Mouse (Mus musculus) liver, embryonic 14.5 days (tissue): Measurements from ENCODE around the gene Nlgn2. TPM values are rescaled to one million over a fixed set of nuclear protein-coding genes. Genes with fewer than 3 reads are reported as not detected.

ENCODE experiments used
- ATAC-seq: fragments of 200-750 bp; cut with Nextera tagmentation; 2 replicates; pipeline ENCODE4 v1.8.0; 2017; ENCODE audit warnings: moderate number of reproducible peaks, mild to moderate bottlenecking, moderate library complexity; ENCODE audit not compliant: insufficient read depth
- DNase-seq, 3 experiments: peaks; one replicate each; pipeline ENCODE4 v3.0.0-alpha.2; 2012 to 2013; ENCODE audit warnings: low read depth in 3 of 3, low spot score in 3 of 3
- H3K27ac ChIP-seq: fragments of 300-500 bp; sonication (generic); 2 replicates; pipeline ENCODE4 v1.5.1; 2014; ENCODE audit warnings: moderate library complexity, mild to moderate bottlenecking, control low read depth, inconsistent platforms
- H3K27me3 ChIP-seq: fragments of 300-500 bp; sonication (generic); 2 replicates; pipeline ENCODE4 v1.6.1; 2014; ENCODE audit warnings: mild to moderate bottlenecking, low read length, moderate library complexity; ENCODE audit not compliant: control insufficient read depth, insufficient read depth
- H3K36me3 ChIP-seq: fragments of 300-500 bp; sonication (generic); replicated peaks from 2 replicates; pipeline ENCODE4 v1.6.1; 2014; ENCODE audit warnings: low read depth; ENCODE audit not compliant: control insufficient read depth, insufficient read depth
- H3K4me1 ChIP-seq, 2 experiments: fragments of 200-500 bp in 1 of 2; fragments of 300-500 bp in 1 of 2; sonication (generic) in 1 of 2; replicated peaks; 2 replicates each; pipeline ENCODE4 v1.6.1; 2012 to 2014; ENCODE audit warnings: antibody characterized with exemption in 1 of 2, inconsistent platforms in 1 of 2, low read length in 1 of 2; ENCODE audit not compliant: control insufficient read depth in 2 of 2, insufficient read depth in 2 of 2
- H3K4me2 ChIP-seq: fragments of 300-500 bp; sonication (generic); 2 replicates; pipeline ENCODE4 v1.6.1; 2014; ENCODE audit warnings: low read depth, mild to moderate bottlenecking, control low read depth, moderate library complexity
- H3K4me3 ChIP-seq, 2 experiments: fragments of 200-500 bp in 1 of 2; fragments of 300-500 bp in 1 of 2; sonication (generic) in 1 of 2; 2 replicates each; pipeline ENCODE4 v1.5.1; 2012 to 2014; ENCODE audit warnings: low read depth in 2 of 2, low read length in 2 of 2, mild to moderate bottlenecking in 2 of 2, control low read depth in 1 of 2, inconsistent platforms in 1 of 2, moderate library complexity in 1 of 2; ENCODE audit not compliant: insufficient read depth in 1 of 2
- H3K9ac ChIP-seq: fragments of 300-500 bp; sonication (generic); replicated peaks from 2 replicates; pipeline ENCODE4 v1.6.1; 2014; ENCODE audit warnings: mild to moderate bottlenecking, control low read depth, moderate library complexity
- H3K9me3 ChIP-seq: fragments of 300-500 bp; sonication (generic); 2 replicates; pipeline ENCODE4 v1.6.1; 2016; ENCODE audit warnings: low read length, mixed read lengths; ENCODE audit not compliant: control insufficient read depth
- CTCF ChIP-seq: IDR thresholded peaks from 2 replicates; pipeline ENCODE4 v1.5.1; 2016; ENCODE audit warnings: antibody characterized with exemption, low read depth, control low read depth
- EP300 ChIP-seq: IDR thresholded peaks from 2 replicates; pipeline ENCODE4 v1.6.1; 2016; ENCODE audit warnings: antibody characterized with exemption, low read depth
- WGBS: fragments of 180-500 bp; shearing (Covaris S2); extraction: QIAGEN DNeasy Blood & Tissue Kit; methylation state at CpG from one replicate; pipeline ENCODE4 v1.1.7; 2014; ENCODE audit not compliant: insufficient replicate concordance; 5-methylcytosine and 5-hydroxymethylcytosine counted together
- polyA plus RNA-seq, 2 experiments: library from polyadenylated mRNA; depleted of rRNA in 1 of 2; stranded (reverse) in 1 of 2; unstranded in 1 of 2; fragments of >200 nt; fragmentation: Nextera tagmentation in 1 of 2; extraction: Ambion mirVana in 1 of 2; gene quantifications; 2 replicates each; pipeline versions ENCODE4 v1.2.1 to v1.2.3; 2012 to 2014

Gene Nlgn2
- polyA plus RNA-seq, 2 experiments = 0.48 to 2.0 TPM

- TF ChIP-seq EP300 (no peak), CTCF (no peak)
- 91% methylated on average over 6 of the region's 6 CpGs for WGBS
These were observed 10.4 kb upstream of the Nlgn2 start for GRCm38 (mm10) chr11:69848021-69848420.

GRCm38 (mm10) chr11:69846738-69847688 lies 9.4 kb upstream of the Nlgn2 start:
- Histone ChIP-seq H3K9ac (peak overlapping the region; percentile 91), H3K36me3 (peaks cover 17% of the 10 kb centered on the region), H3K27me3 (no peaks in the 10 kb centered on the region), H3K27ac (peak overlapping the region; percentile 92), H3K9me3 (no peaks in the 10 kb centered on the region), H3K4me2 (peak overlapping the region; percentile 96), H3K4me1 (peaks cover 34 to 46% of the 10 kb centered on the region in 2 experiments), H3K4me3 (peak overlapping the region; percentile 78 to 94)
- DNase-seq = no peak
- no peak for TF ChIP-seq CTCF
- ATAC-seq = peak; percentile 64
- WGBS = 13% methylated on average over 37 of the region's 37 CpGs

More at GRCm38 (mm10) chr11:69848021-69848420, 10.4 kb upstream of the Nlgn2 start:
- Histone ChIP-seq H3K9me3 (no peaks in the 10 kb centered on the region), H3K4me3 (no peak overlapping the region), H3K36me3 (peaks cover 20% of the 10 kb centered on the region), H3K4me1 (peaks cover 42 to 52% of the 10 kb centered on the region in 2 experiments), H3K27ac (peak overlapping the region; percentile 12; the same call in 1 of the 2 replicates), H3K9ac (no peak overlapping the region), H3K27me3 (no peaks in the 10 kb centered on the region), H3K4me2 (peak overlapping the region; percentile 96)
- no peak for ATAC-seq
- DNase-seq = no peak

GRCm38 (mm10) chr11:69846198-69846680 lies 8.7 kb upstream of the Nlgn2 start, which contains the start of gene Plscr3:
Gene Plscr3 (plus strand): TSS chr11:69846376.
- Histone ChIP-seq H3K36me3 (peaks cover 10% of the 10 kb centered on the region), H3K9ac (peak within 1 kb of the TSS; percentile 91), H3K4me1 (peaks cover 26 to 40% of the 10 kb centered on the region in 2 experiments), H3K9me3 (no peaks in the 10 kb centered on the region), H3K4me3 (peak within 1 kb of the TSS; percentile 78 to 94), H3K27ac (peak within 1 kb of the TSS; percentile 92), H3K27me3 (no peaks in the 10 kb centered on the region), H3K4me2 (peak within 1 kb of the TSS; percentile 96)
- TF ChIP-seq EP300 (peak; percentile 37), CTCF (0 out of 2 replicates have a peak, but pooled peaks have one; percentile 19)
- ATAC-seq (peak; percentile 91), DNase-seq (peak; percentile 75 to 80 (median 76))
- WGBS = under 1% methylated on average over 38 of the region's 38 CpGs

- Histone ChIP-seq H3K4me3 (peak overlapping the region; percentile 67 to 88), H3K4me1 (peaks cover 16 to 22% of the 10 kb centered on the region in 2 experiments), H3K36me3 (no peaks in the 10 kb centered on the region), H3K27ac (peak overlapping the region; percentile 76), H3K4me2 (peak overlapping the region; percentile 94), H3K9ac (peak overlapping the region; percentile 81), H3K27me3 (peaks cover 38% of the 10 kb centered on the region), H3K9me3 (no peaks in the 10 kb centered on the region)
- 0% methylated on average over 7 of the region's 7 CpGs for WGBS
- DNase-seq (no peak), ATAC-seq (peak; percentile 12; the same call in 1 of the 2 replicates)
- no peak for TF ChIP-seq CTCF
- no peak for TF ChIP-seq EP300
These were observed 1.1 kb upstream of the Nlgn2 start for GRCm38 (mm10) chr11:69838714-69839104.
